Mouse (Mus musculus): ENCODE measurements around the gene Bpifc. TPM values are rescaled to one million over a fixed set of nuclear protein-coding genes. Genes with fewer than 3 reads are reported as not detected.

The Bpifc gene
- total RNA-seq, 2 experiments from 2014 or later, result 0.12 to 0.15 TPM

DNA sequence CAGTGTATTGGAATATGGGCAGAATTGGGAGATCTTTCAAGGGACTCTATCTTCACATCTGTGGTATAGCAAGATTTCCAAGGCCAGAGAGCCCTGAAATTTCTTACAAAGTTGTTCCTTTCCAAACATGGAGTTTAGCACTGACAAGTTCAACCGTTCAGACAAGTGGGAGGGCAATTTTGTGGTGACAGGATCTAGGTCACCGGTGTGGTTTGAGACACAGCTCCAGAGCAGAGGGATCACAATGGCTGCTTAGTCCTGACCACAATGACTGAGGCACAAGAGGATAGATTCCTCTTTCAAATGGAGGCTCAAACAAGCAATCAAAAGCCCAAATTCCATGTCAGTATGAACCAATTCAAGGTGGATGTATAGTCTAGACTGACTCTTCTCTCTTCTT, 523 bp downstream of the Bpifc start:
- no peak for DNase-seq

DNA sequence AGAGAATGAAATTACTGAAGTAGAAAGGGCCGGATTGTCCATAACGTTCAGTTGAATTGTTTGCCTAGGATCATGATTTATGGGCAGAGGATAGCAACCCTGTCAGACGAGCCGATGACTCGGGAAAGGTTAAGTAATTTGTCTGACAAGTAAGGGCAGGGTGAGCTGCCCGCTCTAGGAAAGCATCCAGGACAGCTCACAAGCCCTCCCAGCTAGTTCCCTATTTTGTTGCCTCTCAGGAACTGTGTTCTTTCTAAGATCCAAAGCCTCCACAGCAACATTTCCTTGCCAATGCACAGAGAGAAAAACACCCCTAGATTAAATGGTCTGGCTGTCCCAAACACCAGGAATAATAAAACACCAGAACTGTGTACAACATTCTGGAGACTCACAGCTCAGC, 1.1 kb downstream of the Bpifc start:
- DNase-seq, result peak; percentile 19

DNA sequence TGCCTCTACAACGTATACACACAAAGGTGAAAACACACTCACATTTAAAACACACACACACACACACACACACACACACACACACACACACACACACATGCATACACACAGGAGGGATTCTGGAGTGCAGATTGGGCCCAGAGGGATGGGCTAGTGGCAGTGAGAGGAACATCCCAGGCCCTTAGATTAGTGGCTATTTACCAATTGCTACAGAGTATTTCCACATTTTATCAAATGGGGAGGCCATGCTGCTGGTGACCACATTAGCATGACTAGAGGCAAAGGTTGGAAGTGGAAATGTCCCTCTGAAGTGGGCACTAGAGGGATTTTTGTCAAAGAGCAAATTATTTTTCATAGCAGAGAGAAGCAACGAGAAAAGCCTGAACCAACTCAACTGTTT, 2.0 kb downstream of the Bpifc start:
- no peak for DNase-seq

DNA sequence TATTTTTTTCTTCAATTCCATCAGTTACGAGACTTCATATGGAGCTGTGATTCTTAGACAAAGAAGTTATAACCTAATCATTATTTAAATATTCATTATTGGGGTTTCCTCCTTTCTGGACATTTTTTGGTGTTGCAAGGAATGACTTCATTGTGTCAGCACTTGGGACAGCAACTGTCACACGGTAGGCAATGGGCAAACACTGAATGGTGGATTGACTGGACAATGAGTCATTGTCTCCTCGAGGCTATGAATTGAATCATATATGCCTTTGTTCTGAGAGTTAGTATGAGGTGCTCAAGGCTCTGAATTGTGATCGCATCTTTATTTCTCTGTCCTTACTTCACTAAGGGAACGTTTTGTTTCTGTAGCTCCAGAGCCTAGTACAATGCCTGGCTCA, 5.2 kb downstream of the Bpifc start:
- DNase-seq, result no peak

DNA sequence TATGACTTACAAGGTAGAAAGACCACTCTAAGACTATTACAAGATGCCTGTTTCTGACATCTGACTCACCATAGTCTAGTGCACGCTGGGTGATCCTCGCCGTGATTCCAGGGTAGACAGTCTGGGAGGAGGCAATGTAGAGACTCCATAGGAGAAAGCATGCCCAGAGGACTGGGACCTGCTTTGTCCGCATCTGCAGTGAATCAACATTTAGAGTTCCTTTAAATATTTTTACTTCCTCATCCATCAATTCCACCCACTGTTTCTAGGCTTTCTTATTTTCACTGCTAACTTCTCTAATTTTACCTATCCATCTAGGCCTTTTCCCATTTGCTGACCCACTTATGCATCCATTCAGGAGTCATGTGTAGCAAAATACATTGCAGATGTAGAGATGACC, 11.2 kb downstream of the Bpifc start:
- no peak for DNase-seq

DNA sequence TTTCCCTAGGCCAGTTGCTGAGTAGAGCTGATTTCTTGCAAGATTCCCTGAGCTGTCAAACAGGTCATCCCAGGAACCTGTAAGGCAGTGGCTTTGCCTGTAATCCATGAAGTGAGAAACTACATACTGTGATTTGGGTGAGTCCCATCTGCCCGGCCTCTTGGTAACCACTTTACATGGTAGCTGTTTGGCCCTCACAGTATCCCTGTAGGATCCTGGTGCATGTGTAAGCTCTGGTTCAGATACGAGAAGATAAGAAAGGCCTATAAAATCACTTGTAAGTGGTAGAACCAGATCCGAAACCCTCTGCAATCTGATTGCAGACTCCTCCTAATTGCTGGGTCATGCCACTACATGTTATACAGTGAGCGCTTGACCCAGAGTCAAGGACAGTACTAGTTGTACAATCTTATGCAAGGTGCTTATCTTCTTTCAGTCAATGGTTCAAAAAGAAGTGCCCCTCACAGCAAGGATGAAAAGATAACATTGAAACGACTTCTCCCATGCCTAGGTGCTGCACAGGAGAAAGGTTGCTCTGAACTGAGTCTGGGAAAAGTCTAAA, 17.1 kb downstream of the Bpifc start:
- DNase-seq, result no peak

DNA sequence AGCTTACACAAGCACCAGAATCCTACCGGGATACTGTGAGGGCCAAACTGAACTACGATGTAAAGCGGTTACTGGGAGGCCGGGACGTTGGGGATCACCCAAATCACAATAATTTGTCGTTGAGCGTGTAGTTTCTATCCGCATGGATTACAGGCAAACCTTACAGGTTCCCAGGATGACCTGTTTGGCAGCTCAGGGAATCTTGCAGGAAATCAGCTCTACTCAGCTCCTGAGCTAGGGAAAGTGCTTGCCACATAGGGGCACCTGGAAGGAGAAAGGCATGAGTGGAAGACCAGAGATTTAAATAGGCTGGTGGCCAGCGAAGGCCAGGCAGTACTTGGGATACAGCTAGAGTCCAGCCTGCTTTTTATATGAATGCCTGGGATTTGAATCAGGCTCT, 17.9 kb downstream of the Bpifc start:
- DNase-seq, result no peak

DNA sequence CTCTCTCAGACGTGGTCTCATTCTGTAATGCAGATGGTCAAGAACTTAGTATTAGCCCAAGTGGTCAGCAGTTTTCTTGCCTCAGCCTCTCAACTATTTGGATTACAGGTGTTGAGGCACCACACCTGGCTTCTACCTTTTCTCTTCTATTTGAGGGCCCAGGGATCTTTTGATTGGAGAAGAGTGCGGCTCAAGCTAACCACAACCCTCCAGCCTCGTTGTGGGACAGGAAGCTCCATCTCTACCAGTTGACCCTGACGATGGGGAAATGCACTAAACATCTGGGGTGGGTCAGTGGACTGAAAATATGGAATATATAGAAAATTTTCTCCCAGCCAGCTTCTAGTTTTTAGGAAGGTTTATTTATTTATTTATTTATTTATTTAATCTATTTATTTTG, 19.3 kb downstream of the Bpifc start:
- DNase-seq, result no peak

DNA sequence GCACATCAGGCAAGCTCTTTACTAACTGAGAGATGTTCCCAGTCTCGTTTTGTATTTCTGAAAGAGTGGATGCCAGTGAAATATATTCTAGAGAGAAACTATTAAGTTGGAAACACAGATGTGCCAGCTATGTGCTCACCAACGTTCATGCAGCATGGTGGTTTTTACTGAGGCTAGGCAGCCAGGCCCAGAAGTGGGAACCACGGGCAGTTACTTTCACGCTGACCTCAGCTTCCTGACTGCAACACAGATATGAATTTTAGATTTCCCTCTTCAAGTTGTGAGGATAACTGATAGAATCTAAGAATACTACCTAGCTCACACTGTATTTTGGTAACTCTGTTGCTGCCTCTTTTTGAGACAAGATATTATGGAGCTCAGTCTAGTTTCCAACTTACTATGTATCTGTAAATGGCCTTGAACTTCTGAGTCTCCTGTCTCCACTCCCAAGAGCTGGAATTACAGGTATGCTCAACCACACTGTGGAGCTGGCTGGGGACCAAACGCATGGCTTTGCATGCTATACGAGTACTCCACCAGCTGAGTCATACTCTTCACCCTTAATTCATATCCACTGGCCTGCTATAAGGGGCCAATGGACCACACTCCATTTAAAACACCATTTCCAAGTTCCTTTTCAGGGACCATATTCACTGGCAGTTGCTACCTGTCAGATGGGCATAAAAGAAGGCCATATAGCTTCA, 22.1 kb downstream of the Bpifc start:
- DNase-seq, result no peak

DNA sequence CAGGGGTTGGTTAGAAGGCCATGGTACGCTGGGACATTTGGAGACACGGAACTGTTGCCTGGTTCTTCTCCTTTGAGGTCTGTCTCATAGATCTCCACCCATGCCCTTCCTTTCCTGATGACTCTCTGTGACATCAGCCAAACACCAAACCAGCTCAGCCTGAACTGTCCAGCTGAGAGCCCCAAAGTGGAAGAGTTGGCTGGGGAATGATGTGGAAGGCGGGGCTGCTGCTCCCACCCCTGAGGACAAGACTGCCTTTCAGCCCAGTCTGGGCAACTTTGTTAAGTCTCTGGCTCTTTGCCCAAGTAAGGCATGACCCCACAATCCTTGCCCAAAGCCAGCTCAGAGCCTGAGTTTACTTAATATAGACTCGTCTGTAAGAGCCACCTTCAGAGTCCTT, 38.8 kb downstream of the Bpifc start:
- no peak for DNase-seq

DNA sequence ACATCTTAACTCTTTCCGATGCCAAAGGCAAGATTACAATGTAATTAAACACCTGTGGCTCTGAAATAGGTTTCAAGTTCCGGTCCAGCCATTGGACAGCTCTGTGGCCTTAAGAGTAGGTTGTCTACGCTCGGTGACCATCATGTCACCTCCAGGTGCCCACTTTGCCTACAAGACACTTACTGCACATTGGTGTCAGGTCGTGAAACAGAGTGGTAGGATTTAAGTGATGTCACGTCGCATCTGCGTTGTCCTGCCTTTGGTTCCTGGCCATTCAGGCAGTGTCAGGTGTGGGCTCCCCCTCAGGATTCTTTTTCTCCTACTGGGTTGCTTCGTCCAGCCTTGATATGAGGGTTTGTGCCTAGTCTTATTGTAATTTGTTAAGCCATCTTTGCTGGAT, 39.9 kb downstream of the Bpifc start:
- no peak for DNase-seq

DNA sequence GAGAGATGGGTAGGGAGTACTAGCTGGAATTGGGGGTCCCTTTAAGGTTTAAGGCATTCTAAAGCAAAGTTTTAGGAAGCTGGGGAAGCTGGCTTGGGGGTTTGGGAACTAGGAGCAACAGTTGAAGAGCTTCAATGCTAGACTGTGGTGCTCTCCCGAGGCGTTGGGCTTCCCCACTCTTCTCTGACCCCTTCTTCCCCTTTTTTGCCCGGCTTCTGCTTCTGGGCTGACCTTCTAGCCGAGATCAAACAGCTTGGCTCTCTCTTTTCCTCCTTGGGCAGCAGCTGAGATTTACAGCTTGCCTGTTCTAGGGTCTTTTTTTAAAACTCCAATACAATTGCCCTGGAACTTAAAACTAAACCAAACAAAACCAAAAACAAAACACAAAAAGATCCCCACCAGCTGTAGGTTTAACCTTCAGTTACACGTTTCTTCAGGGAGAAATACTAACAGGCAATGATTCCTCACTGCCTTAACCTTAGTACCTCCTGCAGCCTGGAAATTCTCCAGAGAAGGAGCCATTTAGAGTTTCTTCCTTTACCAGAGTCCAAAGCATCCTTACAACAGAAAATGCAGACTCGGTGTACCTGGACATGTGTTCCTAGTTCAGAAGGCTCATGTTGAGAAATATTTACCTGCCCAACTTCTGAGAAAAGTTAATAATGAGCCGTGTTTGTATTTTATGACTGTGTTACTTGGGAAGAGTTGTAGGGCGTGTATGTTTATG, 41.6 kb downstream of the Bpifc start:
- peak; percentile 15 for DNase-seq

DNA sequence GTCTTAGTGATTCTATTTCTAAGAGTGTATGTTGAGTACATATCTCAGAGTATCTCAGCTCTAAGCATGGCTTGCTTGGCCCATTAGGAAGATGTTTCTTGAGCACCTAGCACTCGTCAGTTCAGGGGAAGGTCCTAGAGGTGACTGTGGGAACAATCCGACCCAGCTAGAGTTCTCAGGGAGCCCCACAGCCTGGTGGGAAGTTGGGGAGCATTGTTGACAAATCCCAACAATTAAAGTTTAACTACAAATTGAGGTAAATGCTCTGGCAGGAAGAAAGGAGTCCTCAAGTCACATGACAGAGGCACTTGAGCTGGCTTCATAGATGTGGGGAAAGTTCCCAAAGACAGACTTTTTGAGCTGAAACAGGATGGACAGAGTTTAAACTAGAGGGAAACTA, 43.0 kb downstream of the Bpifc start:
- DNase-seq, result no peak

DNA sequence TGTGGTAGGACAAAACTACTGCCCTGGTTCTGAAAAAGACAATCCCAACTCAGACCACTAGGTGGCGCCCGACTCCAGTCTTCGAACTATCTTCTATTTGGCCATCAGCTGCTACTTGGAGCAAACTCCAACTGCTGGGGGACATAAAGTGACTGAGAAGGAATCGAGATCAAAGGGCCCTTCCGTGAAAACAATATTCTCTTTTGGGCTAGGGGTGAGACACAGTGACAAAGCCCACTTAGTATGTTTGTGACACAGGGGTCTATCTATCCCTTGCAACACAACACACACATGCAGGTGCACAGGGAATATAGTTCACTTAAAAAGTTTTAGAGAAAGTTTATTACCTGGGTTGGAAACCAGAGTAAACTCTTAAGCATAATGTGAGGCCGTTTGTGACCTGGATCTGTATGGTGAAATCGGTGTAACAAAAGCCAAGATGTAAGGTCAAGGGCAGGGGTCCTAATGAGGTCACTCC, 43.5 kb downstream of the Bpifc start:
- DNase-seq, result peak; percentile 90

DNA sequence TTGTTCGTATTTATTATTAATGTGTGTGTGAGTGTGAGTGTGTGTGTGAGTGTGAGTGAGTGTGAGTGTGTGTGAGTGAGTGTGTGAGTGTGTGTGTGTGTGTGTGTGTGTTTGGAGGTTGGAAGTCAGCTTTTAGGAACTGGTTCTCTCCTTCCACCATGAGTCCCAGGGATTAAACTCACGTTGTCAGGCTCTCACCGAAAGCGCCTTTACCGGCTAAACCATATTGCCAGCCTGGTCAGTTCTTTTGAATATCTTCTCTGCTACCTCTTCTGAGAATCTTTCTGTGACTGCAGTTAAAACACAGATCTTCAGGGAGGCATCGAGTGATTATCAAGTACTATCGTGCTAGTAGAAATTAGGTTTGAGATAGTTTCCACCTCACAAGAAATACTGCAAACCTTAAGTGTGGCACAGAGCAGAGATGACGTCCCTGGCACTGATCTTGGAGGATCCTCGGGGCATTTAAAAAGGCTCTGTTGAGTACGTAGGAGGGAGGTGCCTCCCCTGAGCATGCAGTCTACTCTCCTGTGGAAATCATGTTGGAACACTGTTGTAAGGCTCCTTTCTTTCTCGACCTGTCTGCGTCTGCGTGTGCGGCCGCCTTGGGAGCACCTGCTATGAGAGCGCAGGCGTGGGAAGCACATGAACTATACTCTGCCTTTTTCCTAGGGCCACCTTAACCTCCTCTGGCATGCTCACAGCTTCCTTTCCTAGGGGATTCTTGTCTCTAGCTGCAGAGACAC, 44.1 kb downstream of the Bpifc start:
- no peak for DNase-seq

DNA sequence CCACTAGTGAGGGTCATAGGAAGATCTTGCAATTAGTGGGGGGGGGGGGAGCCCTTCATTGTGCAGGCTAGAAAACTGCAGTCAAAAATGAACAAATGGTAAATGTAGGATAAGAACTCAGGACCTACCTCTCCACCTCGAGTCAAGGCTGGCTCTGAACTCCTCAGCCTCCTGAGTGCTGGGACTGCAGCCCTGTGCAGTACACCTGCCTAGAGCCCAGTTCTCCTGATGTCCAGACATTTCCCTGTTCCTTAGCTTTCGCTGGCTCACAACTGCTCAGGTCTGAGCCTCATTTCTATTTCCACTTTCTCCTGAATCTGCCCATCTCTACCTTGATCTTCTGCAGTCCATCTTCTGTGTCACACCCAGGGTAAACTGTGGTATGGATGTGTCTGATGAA, 45.2 kb downstream of the Bpifc start:
- DNase-seq, result no peak

DNA sequence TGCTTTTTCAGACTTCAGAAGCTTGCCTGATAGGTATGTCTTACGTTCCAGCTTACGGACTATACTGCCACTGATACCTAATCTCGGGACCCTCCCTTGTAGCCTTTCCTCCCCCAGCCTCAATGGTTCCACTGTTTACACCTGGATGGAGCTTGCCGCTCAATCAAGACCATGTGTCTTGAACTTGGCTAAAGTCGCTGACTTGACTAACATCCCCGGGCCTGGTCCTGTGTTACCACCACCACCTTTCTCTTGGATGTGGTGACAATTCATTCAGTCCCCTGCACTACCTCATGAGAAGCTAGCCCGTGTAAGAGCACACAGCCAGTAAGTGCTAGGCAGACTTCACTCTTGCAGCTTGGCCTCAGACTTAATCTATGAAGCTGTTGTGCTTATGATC, 47.4 kb downstream of the Bpifc start:
- no peak for DNase-seq

DNA sequence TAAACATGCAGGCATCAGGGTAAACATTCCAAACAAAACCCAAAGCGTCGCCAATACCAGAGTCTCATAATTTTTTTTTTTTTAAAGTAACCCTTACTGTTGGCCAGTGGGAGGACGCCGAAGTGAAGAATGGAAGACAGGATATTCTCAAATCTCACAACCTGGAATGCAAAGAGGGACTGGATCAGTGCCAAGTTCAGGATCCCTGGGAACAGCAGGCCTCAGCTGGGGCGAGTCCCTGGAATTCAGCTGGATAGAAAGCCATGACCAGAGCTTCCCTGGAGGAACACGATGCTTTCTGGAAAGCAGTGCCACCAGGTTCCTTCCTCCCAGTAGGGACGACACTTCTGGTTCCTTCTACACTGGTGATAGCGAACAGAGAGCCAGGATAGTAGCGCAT, 48.8 kb downstream of the Bpifc start:
- DNase-seq, result no peak

DNA sequence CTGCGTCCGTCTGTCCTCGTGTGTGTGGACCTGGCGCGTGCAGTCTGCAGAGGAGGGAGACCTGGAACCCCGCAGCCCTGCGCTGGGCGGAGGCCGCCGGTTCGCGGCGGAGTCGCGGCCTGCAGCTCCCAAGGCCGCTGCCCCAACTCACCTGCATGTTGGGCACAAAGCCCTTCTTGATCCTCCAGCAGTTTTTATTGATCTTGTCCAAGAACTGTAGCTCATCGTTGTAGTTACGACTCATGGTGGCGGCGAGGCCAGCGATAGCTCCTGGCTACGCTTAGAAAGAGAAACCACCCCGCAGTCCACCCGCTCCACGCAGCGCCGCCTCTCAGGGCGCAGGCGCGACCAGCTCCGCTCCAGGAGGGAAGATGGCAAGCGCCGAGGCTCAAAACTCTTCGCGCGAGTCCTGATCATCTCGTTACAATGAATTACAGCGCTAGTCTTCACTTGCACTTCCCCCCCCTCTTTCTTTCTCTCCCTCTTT, 54.2 kb downstream of the Bpifc start, which contains the start of gene Rtcb:
Rtcb (minus strand) TSS at position 360 of the 487 bp plus-strand sequence.
- DNase-seq, result peak; percentile 99

DNA sequence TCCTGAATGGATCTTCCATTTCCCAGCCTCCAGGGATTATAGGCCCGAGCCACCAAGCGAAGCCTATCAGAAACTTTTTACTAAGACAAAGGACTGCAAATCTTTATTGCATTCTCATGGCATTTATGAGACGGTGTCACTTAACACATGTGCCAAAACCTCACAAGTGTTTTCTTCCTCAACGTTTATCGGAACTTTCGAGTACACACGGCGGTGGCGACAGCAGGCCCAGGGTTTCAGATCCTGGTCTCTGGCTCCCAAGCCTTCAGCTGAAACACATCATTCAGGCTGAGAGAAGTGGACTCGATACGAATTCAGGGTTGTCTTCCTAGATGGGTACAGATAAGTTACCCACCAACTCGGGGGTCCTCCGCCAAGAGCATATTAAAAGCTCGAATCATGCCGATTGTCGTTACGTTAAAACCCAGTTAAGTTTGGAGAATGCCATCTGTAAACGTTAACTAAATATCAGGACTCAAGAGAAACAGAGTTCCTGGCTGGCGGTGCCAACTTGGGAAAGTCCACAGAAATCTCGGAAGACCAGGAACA, 54.8 kb downstream of the Bpifc start:
- DNase-seq, result peak; percentile 15

DNA sequence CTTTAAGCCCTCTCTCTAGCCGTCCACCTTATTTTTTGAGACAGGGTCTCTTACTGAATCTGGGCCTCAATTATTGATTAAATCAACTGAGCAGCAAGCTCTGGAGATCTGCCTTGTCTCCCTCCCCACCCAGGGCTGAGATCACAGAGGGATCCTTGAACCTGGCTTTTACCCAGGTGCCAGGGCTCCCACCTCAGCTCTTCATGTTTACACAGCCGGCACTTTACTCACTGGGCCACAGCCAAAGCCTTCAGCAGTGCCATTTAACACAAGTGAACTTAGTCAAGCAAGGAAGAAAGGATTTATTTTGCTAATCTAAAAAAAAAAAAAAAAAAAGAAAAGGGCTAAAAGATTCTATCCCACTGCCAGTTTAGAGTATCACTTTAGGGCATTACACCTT, 57.3 kb downstream of the Bpifc start:
- DNase-seq, result no peak

DNA sequence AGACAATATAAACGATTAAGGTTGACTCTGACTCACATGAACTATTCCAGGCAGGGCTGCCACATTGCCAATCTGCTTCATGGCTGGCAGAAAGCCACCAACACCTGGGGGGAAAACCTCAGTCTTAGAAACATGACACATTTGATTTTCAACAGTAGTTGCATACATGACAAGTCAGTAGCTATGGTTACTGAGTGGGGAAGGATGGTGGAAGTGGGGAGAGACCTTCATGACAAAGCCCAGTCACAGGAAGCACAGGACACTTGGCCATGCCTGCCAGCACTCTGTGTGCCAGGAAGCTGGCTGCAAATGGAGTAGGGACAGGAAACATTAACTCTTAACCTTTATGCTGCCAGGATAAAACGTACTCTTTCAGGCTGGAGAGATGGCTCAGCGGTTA, 58.3 kb downstream of the Bpifc start:
- peak; percentile 23 for DNase-seq

Data from adrenal gland, postnatal 10 days (tissue).